Mouse (Mus musculus) G1E (cell line): ENCODE measurements around the gene Arhgap24. TPM values are rescaled to one million over a fixed set of nuclear protein-coding genes. Genes with fewer than 3 reads are reported as not detected.

Source experiments
- ATAC-seq: 2 replicates; pipeline ENCODE4 v1.8.0; 2016; ENCODE audit warnings: mild to moderate bottlenecking; ENCODE audit not compliant: insufficient number of reproducible peaks, poor library complexity, low FRiP score, severe bottlenecking; ENCODE audit errors: extremely low read depth
- DNase-seq: peaks from one replicate; pipeline ENCODE4 v3.0.0; 2012; ENCODE audit warnings: low spot score
- H3K27me3 ChIP-seq: 2 replicates; pipeline ENCODE4 v1.6.1; 2012; ENCODE audit warnings: mild to moderate bottlenecking, low read length, inconsistent platforms; ENCODE audit not compliant: insufficient read depth
- H3K36me3 ChIP-seq: replicated peaks from 2 replicates; pipeline ENCODE3; 2012; ENCODE audit warnings: mild to moderate bottlenecking, inconsistent platforms
- H3K4me1 ChIP-seq: 2 replicates; pipeline ENCODE4 v1.6.1; 2012; ENCODE audit warnings: low read depth, low read length, inconsistent platforms, mixed read lengths; ENCODE audit not compliant: insufficient read depth
- H3K4me3 ChIP-seq: 2 replicates; pipeline ENCODE4 v1.5.1; 2012; ENCODE audit warnings: low read depth, mild to moderate bottlenecking, inconsistent platforms, low read length, moderate library complexity, mixed read lengths
- H3K9me3 ChIP-seq: replicated peaks from 2 replicates; pipeline ENCODE4 v1.6.1; 2012; ENCODE audit warnings: inconsistent platforms
- CTCF ChIP-seq: IDR thresholded peaks from 2 replicates; pipeline ENCODE4 v1.5.1; 2012; ENCODE audit warnings: low read depth, low read length, inconsistent platforms, mixed read lengths
- GATA1 ChIP-seq: IDR thresholded peaks from 2 replicates; pipeline ENCODE4 v1.6.1; 2012; ENCODE audit warnings: borderline replicate concordance, low read length, inconsistent platforms, mixed read lengths
- GATA2 ChIP-seq: IDR thresholded peaks from 2 replicates; pipeline ENCODE4 v1.6.1; 2012; ENCODE audit warnings: low read depth, low read length, inconsistent platforms, borderline replicate concordance
- POLR2AphosphoS5 ChIP-seq: IDR thresholded peaks from 2 replicates; pipeline ENCODE4 v1.6.1; 2012; ENCODE audit warnings: low read depth, low read length, inconsistent platforms; ENCODE audit not compliant: insufficient replicate concordance
- TAL1 ChIP-seq: conservative IDR thresholded peaks from 2 replicates; pipeline ENCODE4 v1.6.1; 2012; ENCODE audit warnings: low read depth, low read length, inconsistent platforms, mixed read lengths
- polyA plus RNA-seq: library from polyadenylated mRNA; stranded (reverse); fragments of >175 nt; gene quantifications from 2 replicates; pipeline ENCODE4 v1.2.3, GENCODE M21; 2012
- total RNA-seq, 2 experiments: library from RNA; stranded (forward) in 1 of 2; stranded (reverse) in 1 of 2; fragments of 200-1000 nt in 1 of 2; fragments of >200 nt in 1 of 2; fragmentation: Nextera tagmentation in 1 of 2; gene quantifications; 2 replicates each; pipeline ENCODE4 v1.2.3; 2014 to 2017

Gene Arhgap24
- total and polyA plus RNA-seq, 3 experiments, result 0.22 TPM; not detected in 2

DNA sequence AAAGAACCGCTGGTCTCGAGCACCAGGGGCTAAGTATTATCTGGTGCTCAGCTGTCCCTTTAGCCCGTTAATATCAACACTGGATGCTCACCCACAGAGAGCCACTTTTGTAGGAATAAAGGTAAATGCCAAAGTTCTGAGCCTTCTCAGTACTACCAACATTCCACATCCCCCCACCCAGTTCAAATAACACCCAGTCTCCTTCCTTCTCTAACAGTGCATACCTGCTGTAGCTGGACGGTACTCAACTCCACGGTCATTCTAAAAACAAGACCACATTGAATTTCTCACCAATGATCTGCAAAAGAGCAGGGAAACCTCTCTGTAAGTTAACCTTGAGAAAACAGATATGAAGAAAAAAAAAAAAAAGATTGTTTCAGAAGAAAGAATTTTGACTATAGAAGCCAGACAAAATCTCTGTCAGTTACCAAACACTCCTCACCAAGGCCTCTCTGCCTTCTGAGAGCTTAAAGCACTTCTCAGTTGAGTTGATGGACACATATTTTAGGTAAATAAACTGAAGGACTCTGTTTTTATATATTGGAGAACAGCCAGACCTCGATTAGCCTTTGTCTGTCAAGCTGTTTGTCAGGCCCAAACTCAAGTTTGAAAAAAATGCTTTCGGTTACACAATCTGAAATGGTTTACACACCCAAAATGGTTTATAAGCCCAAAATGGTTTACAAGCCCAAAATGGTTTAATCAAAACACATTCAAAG is 29.0 kb upstream of the Arhgap24 start:
- Histone ChIP-seq H3K27me3 (no peaks in the 10 kb centered on the region), H3K4me1 (no peaks in the 10 kb centered on the region), H3K9me3 (peaks cover 39% of the 10 kb centered on the region), H3K4me3 (no peak overlapping the region), H3K36me3 (no peaks in the 10 kb centered on the region)
- no peak for TF ChIP-seq GATA2
- no peak for TF ChIP-seq TAL1
- no peak for TF ChIP-seq GATA1
- TF ChIP-seq POLR2AphosphoS5, result no peak
- TF ChIP-seq CTCF, result no peak
- ATAC-seq (no peak), DNase-seq (no peak)

DNA sequence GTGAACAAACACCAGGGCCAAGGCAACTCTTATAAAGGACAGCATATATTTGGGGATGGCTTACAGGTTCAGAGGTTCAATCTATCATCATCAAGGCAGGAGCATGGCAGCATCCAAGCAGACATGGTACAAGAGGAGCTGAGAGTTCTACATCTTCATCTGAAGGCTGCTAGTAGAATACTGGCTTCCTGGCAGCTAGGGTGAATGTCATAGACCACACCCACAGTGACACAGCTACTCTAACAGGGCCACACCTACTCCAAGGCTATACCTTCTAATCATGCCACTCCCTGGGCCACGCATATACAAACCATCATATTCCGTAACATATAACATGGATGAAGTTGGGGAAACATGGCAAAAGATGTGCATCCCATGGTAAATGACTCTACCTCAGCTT is 27.9 kb upstream of the Arhgap24 start:
- no peaks in the 10 kb centered on the region for H3K4me1 ChIP-seq
- H3K9me3 ChIP-seq, result peaks cover 34% of the 10 kb centered on the region
- no peak for DNase-seq
- no peak for TF ChIP-seq GATA1
- no peak for TF ChIP-seq GATA2
- TF ChIP-seq TAL1, result no peak
- no peak for TF ChIP-seq CTCF
- no peak for TF ChIP-seq POLR2AphosphoS5
- no peaks in the 10 kb centered on the region for H3K36me3 ChIP-seq
- ATAC-seq, result no peak
- no peak overlapping the region for H3K4me3 ChIP-seq
- H3K27me3 ChIP-seq, result no peaks in the 10 kb centered on the region

- H3K36me3 ChIP-seq, result no peaks in the 10 kb centered on the region
- DNase-seq (no peak), ATAC-seq (no peak)
- H3K27me3 ChIP-seq, result no peaks in the 10 kb centered on the region
- no peak for TF ChIP-seq GATA1
- H3K4me1 ChIP-seq, result no peaks in the 10 kb centered on the region
- H3K4me3 ChIP-seq, result no peak overlapping the region
- H3K9me3 ChIP-seq, result peaks cover 20% of the 10 kb centered on the region
These were observed 25.9 kb upstream of the Arhgap24 start for GRCm38 (mm10) chr5:102455247-102455646.

GRCm38 (mm10) chr5:102460452-102461197 is 20.6 kb upstream of the Arhgap24 start:
- Histone ChIP-seq H3K36me3 (no peaks in the 10 kb centered on the region), H3K4me1 (no peaks in the 10 kb centered on the region), H3K4me3 (no peak overlapping the region), H3K9me3 (peaks cover 26% of the 10 kb centered on the region), H3K27me3 (no peaks in the 10 kb centered on the region)
- DNase-seq (no peak), ATAC-seq (no peak)
- TF ChIP-seq GATA1 (no peak), TAL1 (no peak), CTCF (no peak), GATA2 (no peak), POLR2AphosphoS5 (no peak)

- DNase-seq (no peak), ATAC-seq (no peak)
These were observed 18.2 kb upstream of the Arhgap24 start for GRCm38 (mm10) chr5:102462948-102463347.

DNA sequence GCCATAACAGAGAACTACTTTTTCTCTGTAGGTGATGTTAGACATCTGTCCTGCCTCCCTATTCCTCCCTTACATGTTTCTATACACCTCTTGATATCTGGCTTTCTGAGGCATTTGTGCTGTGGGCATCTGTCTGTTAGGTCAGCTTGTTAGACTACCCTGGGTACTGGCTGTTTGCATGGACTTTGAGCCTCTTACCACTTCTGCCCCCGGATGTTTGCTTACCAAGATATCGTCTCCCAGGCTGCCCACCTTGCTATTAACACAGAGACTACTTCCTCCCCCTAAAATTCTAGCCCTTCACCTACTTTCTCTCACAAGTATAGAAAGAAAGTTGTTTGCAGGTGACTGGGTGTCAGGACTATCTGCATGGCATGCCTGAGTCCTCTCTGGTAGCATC is 15.8 kb upstream of the Arhgap24 start:
- TF ChIP-seq POLR2AphosphoS5 (no peak), TAL1 (no peak), GATA2 (no peak), CTCF (no peak), GATA1 (no peak)
- H3K9me3 ChIP-seq, result peaks cover 21% of the 10 kb centered on the region
- H3K36me3 ChIP-seq, result no peaks in the 10 kb centered on the region
- no peaks in the 10 kb centered on the region for H3K27me3 ChIP-seq
- no peak for ATAC-seq
- no peaks in the 10 kb centered on the region for H3K4me1 ChIP-seq
- DNase-seq, result no peak
- no peak overlapping the region for H3K4me3 ChIP-seq

More at GRCm38 (mm10) chr5:102462948-102463347, 18.2 kb upstream of the Arhgap24 start:
- TF ChIP-seq GATA2, result no peak
- no peak for TF ChIP-seq GATA1
- no peak for TF ChIP-seq CTCF
- TF ChIP-seq POLR2AphosphoS5, result no peak
- TF ChIP-seq TAL1, result no peak
- Histone ChIP-seq H3K9me3 (peaks cover 21% of the 10 kb centered on the region), H3K36me3 (no peaks in the 10 kb centered on the region), H3K4me1 (no peaks in the 10 kb centered on the region), H3K27me3 (no peaks in the 10 kb centered on the region), H3K4me3 (no peak overlapping the region)
